In genomic region chr7:120843037-120843621, GRCm38 (mm10) we compare ENCODE assay signal across 7 mouse cellular contexts. TPM values are rescaled to one million over a fixed set of nuclear protein-coding genes. Genes with fewer than 3 reads are reported as not detected.
DNase-seq lines count a peak whose midpoint lies in the region; ATAC-seq and TF ChIP-seq lines count a peak whose summit lies in the region.

No protein-coding gene starts in this region.

- TF ChIP-seq POLR2A in small intestine, adult 2 months (IDR thresholded peaks at IDR 0.05; ENCODE audit: low read depth, low read length) = peak; percentile 34; the same call in 1 of the 2 replicates

- under 1% methylated on average over 40 of the region's 40 CpGs for WGBS in intestine, embryonic 16.5 days
- WGBS in midbrain, embryonic 10.5 days = under 1% methylated on average over 40 of the region's 40 CpGs
- under 1% methylated on average over 40 of the region's 40 CpGs for WGBS in small intestine, adult 2 months

- peak overlapping the region; percentile 78 for H3K4me2 ChIP-seq in intestine, embryonic 16.5 days (ENCODE audit: low read depth, low read length)

- peaks cover 14% of the 10 kb centered on the region for H3K4me1 ChIP-seq in intestine, embryonic 16.5 days (ENCODE audit: control insufficient read depth, insufficient read depth, low read length)
- peaks cover 27% of the 10 kb centered on the region for H3K4me1 ChIP-seq in midbrain, embryonic 10.5 days
- peaks cover 10% of the 10 kb centered on the region; the same call in 1 of the 2 replicates for H3K4me1 ChIP-seq in small intestine, adult 2 months (ENCODE audit: control insufficient read depth, insufficient read depth, insufficient read length, low read length)

- H3K27me3 ChIP-seq in intestine, embryonic 16.5 days (replicated peaks; ENCODE audit: control insufficient read depth, insufficient read depth, low read length) = no peaks in the 10 kb centered on the region
- peaks cover 33% of the 10 kb centered on the region for H3K27me3 ChIP-seq in midbrain, embryonic 10.5 days (ENCODE audit: low read depth, poor library complexity, severe bottlenecking)
- H3K27me3 ChIP-seq in small intestine, adult 2 months (ENCODE audit: control insufficient read depth, insufficient read depth, low read length) = no peaks in the 10 kb centered on the region

- H3K9me3 ChIP-seq in intestine, embryonic 16.5 days (ENCODE audit: control insufficient read depth, low read length) = no peaks in the 10 kb centered on the region
- H3K9me3 ChIP-seq in midbrain, embryonic 10.5 days (replicated peaks) = no peaks in the 10 kb centered on the region

- H3K9ac ChIP-seq in intestine, embryonic 16.5 days (ENCODE audit: low read depth, low read length) = peak overlapping the region; percentile 99

- intact Hi-C loops in gastrocnemius, postnatal 36 days (cut with DNase I) = loop anchor here (5.0 kb wide), 1 partner anchor 54 kb away; no protein-coding TSS in a partner anchor
- intact Hi-C loops in left cerebral cortex, postnatal 36 days (cut with DNase I) = loop anchor here (2.0 kb wide), 1 partner anchor 74 kb away; the partner anchor contains the start of gene Polr3e

- H3K4me3 ChIP-seq in intestine, embryonic 16.5 days (ENCODE audit: low read length) = peak overlapping the region; percentile 94
- peak overlapping the region; percentile 66 for H3K4me3 ChIP-seq in midbrain, embryonic 10.5 days
- H3K4me3 ChIP-seq in small intestine, adult 2 months (ENCODE audit: low read depth, low read length) = peak overlapping the region; percentile 86

- H3K27ac ChIP-seq in intestine, embryonic 16.5 days (ENCODE audit: low read length) = peak overlapping the region; percentile 99
- peak overlapping the region; percentile 87 for H3K27ac ChIP-seq in midbrain, embryonic 10.5 days (replicated peaks)
- H3K27ac ChIP-seq in small intestine, adult 2 months (ENCODE audit: insufficient read depth, low read depth, low read length) = peak overlapping the region; percentile 74

- peak; percentile 75 for ATAC-seq in intestine, embryonic 16.5 days

- H3K36me3 ChIP-seq in intestine, embryonic 16.5 days (ENCODE audit: control insufficient read depth, insufficient read depth, low read length) = 0 out of 2 replicates have a peak, but pooled peaks cover 3% of the 10 kb centered on the region
- H3K36me3 ChIP-seq in midbrain, embryonic 10.5 days = no peaks in the 10 kb centered on the region
- 0 out of 2 replicates have a peak, but pooled peaks cover 2% of the 10 kb centered on the region for H3K36me3 ChIP-seq in small intestine, adult 2 months (ENCODE audit: control insufficient read depth, insufficient read depth, low read length)

- DNase-seq in adrenal gland, adult 2 months = peak; percentile 90
- DNase-seq in embryo, embryonic 11.5 days (ENCODE audit: low read depth, low spot score) = peak; percentile 51
- peak; percentile 78 to 85 for DNase-seq in gastrocnemius, postnatal 36 days
- DNase-seq in left cerebral cortex, postnatal 36 days (ENCODE audit: low spot score in 2 of 2) = peak; percentile 87 to 88
- peak; percentile 80 for DNase-seq in midbrain, embryonic 10.5 days (ENCODE audit: low spot score)

- TF ChIP-seq CTCF in small intestine, adult 2 months (IDR thresholded peaks at IDR 0.05; ENCODE audit: extremely low read depth, insufficient read length, insufficient replicate concordance, low read depth, low read length) = no peak

RNA-seq across cellular contexts. Expression of gene Eef2k, which starts 0.5 kb away (rescaled TPM):
- total RNA-seq in adrenal gland, adult 2 months (2021) = 10 to 100 TPM; 28.3 to 37.6 TPM
- polyA plus RNA-seq in adrenal gland, adult 2 months (2012; rRNA removed) = 16.6 and 17.1 TPM in 2 replicates
- total RNA-seq in gastrocnemius, postnatal 36 days (2021) = 10 to 100 TPM; 55.7 to 60.3 TPM
- 54.1 and 59.6 TPM in 2 replicates for polyA plus RNA-seq in intestine, embryonic 16.5 days (2015; fragmentation: Nextera tagmentation; extraction: Ambion mirVana)
- 10 to 100 TPM; 27.9 to 32.0 TPM for total RNA-seq in left cerebral cortex, postnatal 36 days (2021)
- polyA plus RNA-seq in midbrain, embryonic 10.5 days (2016; fragmentation: Nextera tagmentation; extraction: Ambion mirVana) = 24.0 and 26.1 TPM in 2 replicates
- 9.4 and 22.8 TPM in 2 replicates for polyA plus RNA-seq in small intestine, adult 2 months (2012; rRNA removed)

RNA-seq across cellular contexts. Expression of gene Gm5737, which starts 31.0 kb away (rescaled TPM):
- total RNA-seq in adrenal gland, adult 2 months (2021) = not detected
- not detected in 2 replicates for polyA plus RNA-seq in adrenal gland, adult 2 months (2012; rRNA removed)
- total RNA-seq in gastrocnemius, postnatal 36 days (2021) = under 1 TPM; 0.32 to 0.61 TPM
- not detected in 2 replicates for polyA plus RNA-seq in intestine, embryonic 16.5 days (2015; fragmentation: Nextera tagmentation; extraction: Ambion mirVana)
- not detected for total RNA-seq in left cerebral cortex, postnatal 36 days (2021)
- not detected in 2 replicates for polyA plus RNA-seq in midbrain, embryonic 10.5 days (2016; fragmentation: Nextera tagmentation; extraction: Ambion mirVana)
- not detected in 2 replicates for polyA plus RNA-seq in small intestine, adult 2 months (2012; rRNA removed)

Comparison
In these comparisons a context has a peak if more than half of its experiments do, and no peak if none do; other contexts are left out.
1. Peak in every context shown above with its lines: DNase-seq, ATAC-seq, H3K4me3 ChIP-seq and H3K27ac ChIP-seq.